Mouse (Mus musculus) forebrain, embryonic 14.5 days (tissue): ENCODE results near the gene Ncs1. TPM values are rescaled to one million over a fixed set of nuclear protein-coding genes. Genes with fewer than 3 reads are reported as not detected.

Source experiments
- ATAC-seq: fragments of 200-750 bp; cut with Nextera tagmentation; 2 replicates; pipeline ENCODE4 v1.8.0; 2017; ENCODE audit warnings: mild to moderate bottlenecking, moderate library complexity
- DNase-seq: peaks from one replicate; pipeline ENCODE4 v3.0.0-alpha.2; 2015; ENCODE audit warnings: low spot score
- H3K27ac ChIP-seq: fragments of 300-500 bp; sonication (generic); 2 replicates; pipeline ENCODE4 v1.5.1; 2014; ENCODE audit warnings: low read depth, mild to moderate bottlenecking, control low read depth, low read length, moderate library complexity
- H3K27me3 ChIP-seq: fragments of 300-500 bp; sonication (generic); replicated peaks from 2 replicates; pipeline ENCODE4 v1.6.1; 2014; ENCODE audit warnings: low read length, control low read depth, mixed read lengths; ENCODE audit not compliant: control insufficient read depth, insufficient read depth
- H3K36me3 ChIP-seq: fragments of 300-500 bp; sonication (generic); 2 replicates; pipeline ENCODE4 v1.6.1; 2014; ENCODE audit warnings: low read length, control low read depth; ENCODE audit not compliant: control insufficient read depth, insufficient read depth
- H3K4me1 ChIP-seq: fragments of 300-500 bp; sonication (generic); 2 replicates; pipeline ENCODE4 v1.6.1; 2014; ENCODE audit warnings: antibody characterized with exemption, low read length, control low read depth; ENCODE audit not compliant: control insufficient read depth, insufficient read depth
- H3K4me2 ChIP-seq: fragments of 300-500 bp; sonication (generic); 2 replicates; pipeline ENCODE4 v1.6.1; 2014; ENCODE audit warnings: mild to moderate bottlenecking, control low read depth, low read length
- H3K4me3 ChIP-seq: fragments of 300-500 bp; sonication (generic); 2 replicates; pipeline ENCODE4 v1.5.1; 2014; ENCODE audit warnings: low read depth, low read length, control low read depth
- H3K9ac ChIP-seq: fragments of 300-500 bp; sonication (generic); 2 replicates; pipeline ENCODE4 v1.6.1; 2014; ENCODE audit warnings: mild to moderate bottlenecking, low read length, control low read depth, moderate library complexity
- H3K9me3 ChIP-seq: fragments of 300-500 bp; sonication (generic); replicated peaks from 2 replicates; pipeline ENCODE4 v1.6.1; 2016; ENCODE audit warnings: low read length, control low read depth, mixed read lengths; ENCODE audit not compliant: control insufficient read depth
- WGBS: fragments of 180-500 bp; shearing (Covaris S2); extraction: QIAGEN DNeasy Blood & Tissue Kit; methylation state at CpG from one replicate; pipeline ENCODE4 v1.1.7; 2014; 5-methylcytosine and 5-hydroxymethylcytosine counted together
- polyA plus RNA-seq: library from polyadenylated mRNA; unstranded; fragments of >200 nt; fragmentation: Nextera tagmentation; extraction: Ambion mirVana; gene quantifications from 2 replicates; pipeline ENCODE4 v1.2.1, GENCODE M21; 2014

Ncs1 gene
- 95.2 and 109 TPM in 2 replicates for polyA plus RNA-seq

DNA sequence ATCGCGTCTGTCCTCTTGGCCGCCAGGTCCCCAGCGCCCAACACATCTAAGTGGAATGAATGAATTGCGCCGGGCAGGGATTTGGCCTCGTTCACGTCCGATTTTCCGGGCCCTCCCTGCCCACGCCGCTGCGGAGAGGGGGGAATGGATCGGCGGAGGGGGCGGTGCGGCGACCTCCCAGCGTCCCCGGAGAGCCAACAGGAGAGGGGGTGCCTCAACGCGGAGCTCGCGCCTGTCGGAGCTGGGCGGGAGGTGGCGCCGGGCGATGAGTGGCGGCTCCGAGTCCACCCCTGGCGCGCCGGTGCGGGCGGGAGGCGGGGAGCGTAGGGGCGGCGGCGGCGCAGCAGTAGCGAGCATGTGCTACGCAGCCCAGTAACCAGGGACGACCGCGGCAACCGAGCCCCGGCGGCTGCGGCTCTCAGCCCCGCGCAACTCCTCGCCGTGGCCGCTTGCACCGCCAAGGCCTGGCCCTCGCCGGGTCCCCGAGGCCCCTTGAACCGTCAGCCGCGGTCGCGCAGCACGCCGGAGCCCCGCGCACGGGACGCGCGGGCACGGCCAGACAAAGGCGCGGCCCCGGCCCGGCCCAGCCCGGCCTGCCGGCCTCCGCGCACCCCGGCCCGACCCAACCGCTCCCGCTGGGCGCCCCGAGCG is at the start of gene Ncs1:
TSS of gene Ncs1 (plus strand) at position 333 of the 651 bp plus-strand sequence.
- no peaks in the 10 kb centered on the region for H3K9me3 ChIP-seq
- 0 out of 2 replicates have a peak, but pooled peaks cover 7% of the 10 kb centered on the region for H3K36me3 ChIP-seq
- WGBS = under 1% methylated on average over 80 of the region's 89 CpGs
- H3K27me3 ChIP-seq = no peaks in the 10 kb centered on the region
- peak within 1 kb of the TSS; percentile 96 for H3K9ac ChIP-seq
- peak within 1 kb of the TSS; percentile 88 for H3K4me3 ChIP-seq
- peak; percentile 83 for DNase-seq
- H3K4me1 ChIP-seq = peaks cover 18% of the 10 kb centered on the region
- ATAC-seq = peak; percentile 89
- H3K27ac ChIP-seq = peak within 1 kb of the TSS; percentile 78
- peak within 1 kb of the TSS; percentile 84 for H3K4me2 ChIP-seq

DNA sequence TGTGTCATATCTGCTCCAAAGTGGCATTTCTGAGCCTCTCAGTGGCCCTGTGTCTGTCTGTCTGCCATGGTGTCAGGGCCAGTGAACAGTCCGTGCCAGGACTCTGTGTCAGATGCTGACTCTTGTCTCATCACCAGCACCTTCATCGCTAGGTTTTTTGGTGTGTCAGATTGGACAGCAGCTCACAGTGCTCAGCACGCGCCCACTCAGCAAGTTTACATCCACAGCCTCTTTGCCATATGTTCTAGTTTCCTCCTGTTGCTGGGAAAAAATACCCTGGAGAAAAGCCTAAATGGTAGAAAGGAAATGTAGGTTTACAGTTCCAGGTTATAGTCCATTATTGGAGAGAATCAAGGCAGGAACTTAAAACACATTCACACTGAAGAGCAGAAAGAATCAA is 47.0 kb upstream of the Ncs1 start:
- ATAC-seq = no peak
- 95% methylated on average over 4 of the region's 4 CpGs for WGBS
- no peaks in the 10 kb centered on the region for H3K27me3 ChIP-seq
- no peaks in the 10 kb centered on the region for H3K9me3 ChIP-seq
- DNase-seq = no peak
- H3K4me2 ChIP-seq = no peak overlapping the region
- no peak overlapping the region for H3K27ac ChIP-seq
- no peak overlapping the region for H3K4me3 ChIP-seq
- peaks cover 48% of the 10 kb centered on the region for H3K36me3 ChIP-seq
- H3K4me1 ChIP-seq = no peaks in the 10 kb centered on the region
- no peak overlapping the region for H3K9ac ChIP-seq

DNA sequence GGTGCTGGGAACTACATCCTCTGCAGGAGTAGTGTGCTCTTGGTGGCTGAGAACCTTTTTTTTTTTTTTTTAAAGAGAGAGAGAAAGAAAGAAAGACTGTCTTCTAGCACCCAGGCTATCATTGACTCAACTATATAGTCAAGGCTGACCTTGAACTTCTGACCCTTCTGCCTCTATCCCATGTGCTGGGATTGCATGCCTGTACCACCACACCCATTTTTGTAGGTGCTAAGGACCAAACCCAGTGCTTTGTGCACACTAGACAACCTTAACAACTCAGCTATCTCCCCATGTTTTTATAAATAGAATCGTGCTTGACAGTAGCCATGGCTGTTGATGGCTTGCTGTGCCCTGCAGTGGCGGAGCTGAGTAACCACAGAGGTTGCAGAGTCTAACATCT is 45.6 kb upstream of the Ncs1 start:
- ATAC-seq (no peak), DNase-seq (no peak)
- peaks cover 46% of the 10 kb centered on the region for H3K36me3 ChIP-seq
- H3K4me1 ChIP-seq = no peaks in the 10 kb centered on the region
- no peak overlapping the region for H3K4me3 ChIP-seq
- no peaks in the 10 kb centered on the region for H3K27me3 ChIP-seq
- H3K9ac ChIP-seq = no peak overlapping the region
- no peaks in the 10 kb centered on the region for H3K9me3 ChIP-seq
- no peak overlapping the region for H3K27ac ChIP-seq
- WGBS = 93% methylated on average over 2 of the region's 2 CpGs
- no peak overlapping the region for H3K4me2 ChIP-seq

- H3K36me3 ChIP-seq = peaks cover 37% of the 10 kb centered on the region
- H3K4me3 ChIP-seq = no peak overlapping the region
- H3K9ac ChIP-seq = no peak overlapping the region
- 88% methylated on average over 7 of the region's 7 CpGs for WGBS
- no peaks in the 10 kb centered on the region for H3K27me3 ChIP-seq
- DNase-seq = no peak
- H3K4me2 ChIP-seq = no peak overlapping the region
- no peaks in the 10 kb centered on the region for H3K9me3 ChIP-seq
- no peak overlapping the region for H3K27ac ChIP-seq
- no peak for ATAC-seq
- no peaks in the 10 kb centered on the region for H3K4me1 ChIP-seq
Observed at GRCm38 (mm10) chr2:31201851-31202250, 43.8 kb upstream of the Ncs1 start.

DNA sequence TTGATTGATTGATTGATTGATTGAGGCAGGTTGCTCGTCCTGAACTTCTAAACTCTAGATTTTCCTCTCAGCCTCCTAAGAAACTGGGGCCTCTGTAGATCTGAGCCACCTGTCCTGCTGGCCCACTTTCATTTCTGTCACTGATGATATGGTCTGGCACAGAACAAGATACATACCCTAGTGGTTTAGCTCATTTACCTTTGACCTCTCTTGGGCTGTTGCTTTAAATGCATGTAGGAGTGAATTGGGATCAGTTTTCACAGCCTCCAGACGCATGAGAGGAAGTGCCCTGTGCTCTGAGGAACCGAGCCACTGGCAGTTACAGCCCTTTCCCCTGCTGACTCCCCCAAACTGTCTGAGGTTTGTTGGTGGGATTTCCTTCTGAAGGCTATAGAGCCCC is 43.3 kb upstream of the Ncs1 start:
- no peak for DNase-seq
- Histone ChIP-seq H3K36me3 (peaks cover 37% of the 10 kb centered on the region), H3K4me1 (no peaks in the 10 kb centered on the region), H3K27ac (no peak overlapping the region), H3K27me3 (no peaks in the 10 kb centered on the region), H3K9me3 (no peaks in the 10 kb centered on the region), H3K4me2 (no peak overlapping the region), H3K4me3 (no peak overlapping the region), H3K9ac (no peak overlapping the region)
- 75% methylated on average over 3 of the region's 3 CpGs for WGBS
- no peak for ATAC-seq

DNA sequence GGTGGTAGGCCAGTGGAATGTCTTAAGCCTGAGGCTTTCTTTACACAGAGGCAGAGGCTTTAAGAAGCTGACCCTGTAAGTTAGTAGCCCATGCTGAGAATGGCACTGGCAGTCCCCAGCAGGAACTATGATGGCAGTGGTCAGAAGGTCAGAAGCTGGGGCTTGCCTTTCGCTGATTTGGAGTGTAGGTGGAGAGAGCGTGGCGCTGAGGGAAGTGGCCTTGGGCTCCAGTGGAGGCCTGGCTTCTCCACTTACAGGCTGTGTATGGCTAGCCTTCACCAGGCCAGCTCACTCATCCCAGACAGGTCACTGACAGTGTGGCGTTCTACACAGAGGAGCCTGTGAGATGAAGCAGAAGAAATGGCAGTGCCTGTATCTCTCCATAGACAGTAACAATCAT is 42.7 kb upstream of the Ncs1 start:
- no peaks in the 10 kb centered on the region for H3K27me3 ChIP-seq
- DNase-seq (no peak), ATAC-seq (no peak)
- no peaks in the 10 kb centered on the region for H3K9me3 ChIP-seq
- H3K9ac ChIP-seq = no peak overlapping the region
- H3K27ac ChIP-seq = no peak overlapping the region
- no peak overlapping the region for H3K4me3 ChIP-seq
- 81% methylated on average over 4 of the region's 4 CpGs for WGBS
- no peaks in the 10 kb centered on the region for H3K4me1 ChIP-seq
- H3K4me2 ChIP-seq = no peak overlapping the region
- H3K36me3 ChIP-seq = peaks cover 37% of the 10 kb centered on the region

DNA sequence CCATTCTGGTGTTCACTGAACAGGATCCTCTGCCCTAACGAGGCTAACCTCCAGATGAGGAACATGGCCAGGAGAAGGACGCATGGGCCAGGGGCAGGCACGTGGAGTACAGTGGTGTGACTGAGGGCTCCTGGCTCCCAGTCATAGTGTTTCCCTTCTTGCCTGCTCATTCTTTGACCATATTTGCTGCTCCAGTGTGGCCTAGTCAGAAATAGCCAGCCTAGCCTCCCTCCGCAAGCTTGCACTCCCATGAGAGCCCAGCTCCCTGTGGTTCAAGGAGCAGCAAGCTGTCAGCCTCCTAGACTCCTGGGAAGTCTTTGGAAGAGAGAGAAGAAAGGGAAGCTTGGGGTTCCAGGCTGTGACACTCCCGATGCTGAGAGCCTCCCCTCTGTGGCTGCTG is 40.9 kb upstream of the Ncs1 start:
- Histone ChIP-seq H3K27ac (no peak overlapping the region), H3K36me3 (peaks cover 42% of the 10 kb centered on the region), H3K4me2 (no peak overlapping the region), H3K9ac (no peak overlapping the region), H3K27me3 (no peaks in the 10 kb centered on the region), H3K9me3 (no peaks in the 10 kb centered on the region), H3K4me1 (no peaks in the 10 kb centered on the region), H3K4me3 (no peak overlapping the region)
- 74% methylated on average over 5 of the region's 5 CpGs for WGBS
- no peak for DNase-seq
- ATAC-seq = no peak

DNA sequence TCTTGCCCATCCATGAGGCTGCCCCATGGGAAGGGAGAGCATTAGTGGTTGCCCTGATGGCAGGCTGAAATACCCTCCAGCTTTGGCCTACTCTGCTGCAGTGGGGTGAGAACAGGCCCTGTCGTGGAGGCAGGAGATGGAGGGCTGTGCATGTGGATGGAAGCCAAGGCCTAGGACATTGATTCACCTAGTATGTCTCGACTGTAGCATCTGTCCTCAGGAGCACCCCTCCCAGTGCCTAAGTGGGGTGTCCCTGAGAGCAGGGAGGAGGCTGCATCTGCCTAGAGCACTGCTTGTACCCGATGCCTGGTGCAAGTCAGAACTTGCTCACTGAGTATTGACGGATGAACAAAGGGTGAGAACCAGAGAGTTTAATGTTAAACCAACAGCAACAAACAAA is 39.4 kb upstream of the Ncs1 start:
- no peak overlapping the region for H3K27ac ChIP-seq
- no peaks in the 10 kb centered on the region for H3K27me3 ChIP-seq
- no peak overlapping the region for H3K4me2 ChIP-seq
- ATAC-seq = no peak
- WGBS = 79% methylated on average over 4 of the region's 4 CpGs
- no peak overlapping the region for H3K4me3 ChIP-seq
- H3K4me1 ChIP-seq = no peaks in the 10 kb centered on the region
- no peaks in the 10 kb centered on the region for H3K9me3 ChIP-seq
- no peak overlapping the region; the same call in 1 of the 2 replicates for H3K9ac ChIP-seq
- peaks cover 50% of the 10 kb centered on the region for H3K36me3 ChIP-seq
- DNase-seq = no peak

GRCm38 (mm10) chr2:31206882-31207281 is 38.7 kb upstream of the Ncs1 start:
- 46% methylated on average over 8 of the region's 8 CpGs for WGBS
- Histone ChIP-seq H3K9ac (no peak overlapping the region), H3K4me3 (no peak overlapping the region), H3K9me3 (no peaks in the 10 kb centered on the region), H3K27ac (no peak overlapping the region), H3K27me3 (no peaks in the 10 kb centered on the region), H3K4me2 (no peak overlapping the region), H3K4me1 (no peaks in the 10 kb centered on the region), H3K36me3 (peaks cover 47% of the 10 kb centered on the region)
- no peak for DNase-seq
- no peak for ATAC-seq
